Mouse (Mus musculus) neural tube, embryonic 14.5 days (tissue): Measurements from ENCODE around the gene Fcho1. TPM values are rescaled to one million over a fixed set of nuclear protein-coding genes. Genes with fewer than 3 reads are reported as not detected.

Experiments
- ATAC-seq: fragments of 200-750 bp; cut with Nextera tagmentation; 2 replicates; pipeline ENCODE4 v1.8.0; 2017; ENCODE audit warnings: low read depth, mild to moderate bottlenecking, moderate TSS enrichment, moderate library complexity
- H3K27ac ChIP-seq: fragments of 300-500 bp; sonication (generic); 2 replicates; pipeline ENCODE4 v1.5.1; 2014; ENCODE audit warnings: low read depth, mild to moderate bottlenecking, control low read depth, low read length, moderate library complexity, mixed read lengths
- H3K27me3 ChIP-seq: fragments of 300-500 bp; sonication (generic); 2 replicates; pipeline ENCODE4 v1.6.1; 2014; ENCODE audit warnings: low read length; ENCODE audit not compliant: control insufficient read depth, insufficient read depth
- H3K36me3 ChIP-seq: fragments of 300-500 bp; sonication (generic); 2 replicates; pipeline ENCODE4 v1.6.1; 2014; ENCODE audit warnings: low read length, mixed read lengths; ENCODE audit not compliant: control insufficient read depth, insufficient read depth
- H3K4me1 ChIP-seq: fragments of 300-500 bp; sonication (generic); 2 replicates; pipeline ENCODE4 v1.6.1; 2014; ENCODE audit warnings: low read length; ENCODE audit not compliant: control insufficient read depth, insufficient read depth
- H3K4me2 ChIP-seq: fragments of 300-500 bp; sonication (generic); 2 replicates; pipeline ENCODE4 v1.6.1; 2014; ENCODE audit warnings: mild to moderate bottlenecking, low read depth, low read length, control low read depth
- H3K4me3 ChIP-seq: fragments of 300-500 bp; sonication (generic); 2 replicates; pipeline ENCODE4 v1.5.1; 2014; ENCODE audit warnings: low read depth, low read length, control low read depth, mixed read lengths
- H3K9ac ChIP-seq: fragments of 300-500 bp; sonication (generic); replicated peaks from 2 replicates; pipeline ENCODE4 v1.6.1; 2014; ENCODE audit warnings: low read depth, mild to moderate bottlenecking, control low read depth, low read length, mixed read lengths
- H3K9me3 ChIP-seq: fragments of 300-500 bp; sonication (generic); 2 replicates; pipeline ENCODE4 v1.6.1; 2016; ENCODE audit warnings: low read length; ENCODE audit not compliant: control insufficient read depth
- WGBS: fragments of 180-500 bp; shearing (Covaris S2); extraction: QIAGEN DNeasy Blood & Tissue Kit; methylation state at CpG from one replicate; pipeline ENCODE4 v1.1.7; 2014; 5-methylcytosine and 5-hydroxymethylcytosine counted together
- polyA plus RNA-seq: library from polyadenylated mRNA; unstranded; fragments of >200 nt; fragmentation: Nextera tagmentation; extraction: Ambion mirVana; gene quantifications from 2 replicates; pipeline ENCODE4 v1.2.1, GENCODE M21; 2014

The Fcho1 gene
- polyA plus RNA-seq, 1 experiment from 2014 or later, result 62.7 TPM

DNA sequence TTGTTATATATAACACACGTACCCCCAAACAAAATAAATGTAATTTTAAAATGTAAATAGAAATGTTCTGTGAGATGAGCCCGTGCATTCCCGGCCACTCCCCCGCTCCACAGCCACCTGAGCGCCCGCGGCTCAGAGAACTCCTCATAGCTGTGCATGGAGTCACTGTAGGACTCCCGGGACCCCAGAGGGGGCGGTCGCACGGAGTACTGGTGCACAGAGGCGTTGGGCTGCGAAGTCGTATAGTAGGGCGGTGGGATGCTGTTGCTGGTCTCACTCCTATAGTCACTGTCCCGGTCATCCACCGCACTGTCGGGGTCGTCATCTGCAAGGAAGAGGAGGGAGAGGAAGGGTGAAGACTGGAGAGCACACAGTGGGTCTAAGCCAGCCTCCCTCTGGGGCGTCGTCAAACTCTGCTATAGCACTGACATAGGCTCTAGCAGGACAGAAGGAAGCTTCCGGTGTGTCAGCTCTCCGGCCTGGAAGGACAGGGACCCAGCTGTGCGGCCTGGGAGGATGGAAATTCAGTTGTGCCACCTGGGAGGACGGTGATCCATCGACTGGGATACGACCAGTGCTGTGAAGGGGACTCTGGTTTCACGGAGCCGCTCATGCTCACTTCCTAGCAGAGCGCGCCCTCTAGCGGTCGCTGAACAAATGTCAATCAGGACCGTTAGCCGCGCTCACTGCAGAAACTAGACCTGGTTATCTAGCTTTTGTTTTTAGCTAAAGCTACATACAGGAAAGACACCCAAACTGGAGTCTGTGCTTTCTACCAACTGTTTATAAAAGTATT, 65.0 kb downstream of the Fcho1 start:
- H3K36me3 ChIP-seq, result no peaks in the 10 kb centered on the region
- H3K9ac ChIP-seq, result no peak overlapping the region
- H3K9me3 ChIP-seq, result no peaks in the 10 kb centered on the region

DNA sequence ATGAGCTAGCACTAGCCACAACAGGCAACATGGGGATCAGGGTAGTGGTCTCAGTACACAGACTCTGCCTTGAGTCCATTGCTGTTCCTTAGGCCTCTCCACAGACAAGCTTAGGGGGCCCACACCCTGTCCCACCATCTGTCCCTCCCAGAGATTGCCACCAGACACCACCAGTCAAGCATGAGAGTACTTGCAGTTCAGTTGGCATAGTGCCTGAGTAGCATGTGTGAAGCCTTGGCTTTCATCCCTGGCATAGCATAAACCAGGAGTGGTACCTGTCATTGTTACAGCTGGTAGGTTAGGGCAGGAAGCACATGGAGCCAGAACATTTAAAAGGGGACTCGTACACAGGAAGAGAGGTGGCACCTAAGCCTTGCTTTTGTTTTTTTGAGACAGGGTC, 65.8 kb downstream of the Fcho1 start:
- Histone ChIP-seq H3K36me3 (no peaks in the 10 kb centered on the region), H3K4me1 (no peaks in the 10 kb centered on the region), H3K4me2 (no peak overlapping the region), H3K4me3 (no peak overlapping the region), H3K27me3 (peaks cover 25% of the 10 kb centered on the region), H3K9ac (no peak overlapping the region), H3K9me3 (no peaks in the 10 kb centered on the region), H3K27ac (no peak overlapping the region)
- ATAC-seq, result no peak
- WGBS, result 62% methylated on average over 1 of the region's 1 CpGs

More for the DNA sequence above, 65.0 kb downstream of the Fcho1 start:
- Histone ChIP-seq H3K27ac (no peak overlapping the region), H3K27me3 (peaks cover 17% of the 10 kb centered on the region), H3K4me3 (no peak overlapping the region), H3K4me1 (no peaks in the 10 kb centered on the region), H3K4me2 (no peak overlapping the region)
- WGBS, result 8% methylated on average over 33 of the region's 36 CpGs
- ATAC-seq, result peak; percentile 57

DNA sequence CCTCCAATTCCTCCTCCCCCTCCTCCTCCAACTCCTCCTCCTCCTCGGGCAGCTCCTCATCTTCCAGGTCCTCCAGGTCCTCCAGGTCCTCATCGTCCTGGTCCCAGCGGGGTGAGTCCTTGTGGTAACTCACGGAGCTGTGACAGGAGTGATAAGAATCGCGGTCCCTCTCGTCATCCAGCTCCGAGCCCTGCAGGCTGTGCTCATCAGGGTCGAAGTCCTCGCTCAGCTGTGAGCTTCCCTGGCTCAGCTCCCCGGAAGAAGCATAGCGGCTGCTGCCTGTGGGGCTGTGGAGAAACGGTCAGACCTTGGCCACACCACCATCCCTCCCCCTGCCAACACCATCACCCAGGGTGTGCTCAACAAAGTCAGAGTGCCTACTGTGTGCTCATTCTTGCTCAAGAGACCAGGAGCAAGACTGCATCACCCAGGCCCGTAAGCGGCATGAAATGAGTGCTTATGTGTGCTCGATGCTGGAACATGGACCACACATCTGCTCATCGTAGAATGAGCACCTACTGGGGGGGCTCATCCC, 66.9 kb downstream of the Fcho1 start:
- Histone ChIP-seq H3K27ac (no peak overlapping the region), H3K4me3 (no peak overlapping the region), H3K36me3 (no peaks in the 10 kb centered on the region), H3K4me1 (no peaks in the 10 kb centered on the region), H3K9ac (no peak overlapping the region), H3K27me3 (peaks cover 26% of the 10 kb centered on the region), H3K9me3 (no peaks in the 10 kb centered on the region), H3K4me2 (no peak overlapping the region)
- WGBS, result 32% methylated on average over 17 of the region's 17 CpGs
- ATAC-seq, result no peak

Other genes with a start within 250 kb of the Fcho1 start
- 6.9 and 8.4 TPM in 2 replicates for gene Ano8, start 239.8 kb downstream of the Fcho1 start, polyA plus RNA-seq
- gene Gtpbp3, start 237.6 kb downstream of the Fcho1 start, polyA plus RNA-seq, result 5.5 and 5.9 TPM in 2 replicates
- 5.4 and 9.8 TPM in 2 replicates for gene Plvap, start 214.0 kb downstream of the Fcho1 start, polyA plus RNA-seq
- gene Ccdc194, start 200.0 kb downstream of the Fcho1 start, polyA plus RNA-seq, result 0.14 TPM in 1 of 2 replicates, not detected in the other
- 0.27 and 6.0 TPM in 2 replicates for gene Bst2, start 188.3 kb downstream of the Fcho1 start, polyA plus RNA-seq
- gene Mvb12a, start 182.8 kb downstream of the Fcho1 start, polyA plus RNA-seq, result 69.0 and 70.6 TPM in 2 replicates
- gene Tmem221, start 166.8 kb downstream of the Fcho1 start, polyA plus RNA-seq, result not detected in 2 replicates
- not detected in 2 replicates for gene Nxnl1, start 159.1 kb downstream of the Fcho1 start, polyA plus RNA-seq
- 61.0 and 70.0 TPM in 2 replicates for gene Slc27a1, start 156.8 kb downstream of the Fcho1 start, polyA plus RNA-seq
- gene Pgls, start 133.5 kb downstream of the Fcho1 start, polyA plus RNA-seq, result 239 and 259 TPM in 2 replicates
- 7.5 and 9.3 TPM in 2 replicates for gene Fam129c, start 128.1 kb downstream of the Fcho1 start, polyA plus RNA-seq
- gene Colgalt1, start 114.7 kb downstream of the Fcho1 start, polyA plus RNA-seq, result 71.9 and 78.5 TPM in 2 replicates
- 17.8 and 20.6 TPM in 2 replicates for gene Unc13a, start 54.0 kb downstream of the Fcho1 start, polyA plus RNA-seq
- 2.8 and 4.1 TPM in 2 replicates for gene Jak3, start 49.4 kb downstream of the Fcho1 start, polyA plus RNA-seq
- 0.55 and 1.0 TPM in 2 replicates for gene Insl3, start 36.5 kb downstream of the Fcho1 start, polyA plus RNA-seq
- gene B3gnt3, start 23.9 kb downstream of the Fcho1 start, polyA plus RNA-seq, result 0.11 and 0.53 TPM in 2 replicates
- 10.4 and 11.1 TPM in 2 replicates for gene Zfp709, start 156.3 kb upstream of the Fcho1 start, polyA plus RNA-seq
- 15.4 and 19.7 TPM in 2 replicates for gene Zfp882, start 182.9 kb upstream of the Fcho1 start, polyA plus RNA-seq
- 40.8 and 44.9 TPM in 2 replicates for gene Zfp617, start 182.9 kb upstream of the Fcho1 start, polyA plus RNA-seq
- 17.7 and 20.1 TPM in 2 replicates for gene Zfp961, start 225.3 kb upstream of the Fcho1 start, polyA plus RNA-seq